8 mouse cellular contexts compared by ENCODE assay signal in the genomic region with DNA sequence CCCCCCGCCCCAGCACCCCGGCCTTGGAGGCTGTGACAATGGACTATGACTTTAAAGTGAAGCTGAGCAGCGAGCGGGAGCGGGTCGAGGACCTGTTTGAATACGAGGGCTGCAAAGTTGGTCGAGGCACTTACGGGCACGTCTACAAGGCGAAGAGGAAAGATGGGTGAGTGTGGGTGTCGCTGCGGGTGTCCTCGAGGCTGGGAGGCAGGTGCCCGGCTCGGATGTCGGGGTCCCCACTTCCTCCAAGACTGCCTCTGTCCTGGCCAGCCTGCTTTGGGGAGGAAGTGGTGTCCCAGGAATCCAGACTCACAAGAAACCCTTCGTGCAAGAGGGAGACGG. TPM values are rescaled to one million over a fixed set of nuclear protein-coding genes. Genes with fewer than 3 reads are reported as not detected.
DNase-seq lines count a peak whose midpoint lies in the region; ATAC-seq and TF ChIP-seq lines count a peak whose summit lies in the region.

No protein-coding gene starts in this region.

- TF ChIP-seq CTCF in liver, adult 2 months (IDR thresholded peaks at IDR 0.05; ENCODE audit: low read depth, low read length) = no peak

- DNase-seq in heart, adult 11 months = no peak
- DNase-seq in ES-E14 (ENCODE audit: low read depth, low spot score) = no peak
- DNase-seq in liver, adult 2 months (ENCODE audit: extremely low read depth, low read depth, low spot score) = no peak
- DNase-seq in thymus, postnatal 10 days (ENCODE audit: low spot score in 2 of 2) = peak; percentile 39 to 43

- H3K9ac ChIP-seq in heart, embryonic 11.5 days (ENCODE audit: low read depth, low read length) = peak overlapping the region; percentile 90
- H3K9ac ChIP-seq in ES-E14 (ENCODE audit: insufficient read depth, low read depth, low read length, poor library complexity, severe bottlenecking) = peak overlapping the region; percentile 83
- H3K9ac ChIP-seq in embryonic facial prominence, embryonic 12.5 days = peak overlapping the region; percentile 91
- H3K9ac ChIP-seq in hindbrain, embryonic 12.5 days = peak overlapping the region; percentile 96
- H3K9ac ChIP-seq in liver, adult 2 months (ENCODE audit: low read depth, low read length) = peak overlapping the region; percentile 91

- no peaks in the 10 kb centered on the region for H3K27me3 ChIP-seq in heart, embryonic 11.5 days (ENCODE audit: control insufficient read depth, insufficient read depth, low read length)
- H3K27me3 ChIP-seq in embryonic facial prominence, embryonic 12.5 days = no peaks in the 10 kb centered on the region
- no peaks in the 10 kb centered on the region for H3K27me3 ChIP-seq in hindbrain, embryonic 12.5 days
- H3K27me3 ChIP-seq in liver, adult 2 months (ENCODE audit: control insufficient read depth, insufficient read depth, low read length) = no peaks in the 10 kb centered on the region
- H3K27me3 ChIP-seq in myocyte (ENCODE audit: control insufficient read depth, insufficient read depth, insufficient read length) = no peaks in the 10 kb centered on the region

- 0 out of 2 replicates have a peak, but pooled peaks cover 2% of the 10 kb centered on the region for H3K4me1 ChIP-seq in heart, embryonic 11.5 days (ENCODE audit: control insufficient read depth, insufficient read depth, low read length)
- peaks cover 0 to 3% of the 10 kb centered on the region in 2 experiments; a peak in 1 of 4 replicates for H3K4me1 ChIP-seq in ES-E14 (ENCODE audit: control insufficient read depth in 2 of 2, insufficient read depth in 2 of 2, low read length in 2 of 2, poor library complexity in 1 of 2)
- H3K4me1 ChIP-seq in embryonic facial prominence, embryonic 12.5 days = peaks cover 10% of the 10 kb centered on the region
- H3K4me1 ChIP-seq in hindbrain, embryonic 12.5 days = peaks cover 17% of the 10 kb centered on the region
- peaks cover 9% of the 10 kb centered on the region for H3K4me1 ChIP-seq in liver, adult 2 months (ENCODE audit: control insufficient read depth, insufficient read depth, low read length)

- no peak; the same call in 1 of the 2 replicates for ATAC-seq in heart, embryonic 11.5 days (replicated peaks; ENCODE audit: insufficient number of reproducible peaks, low FRiP score, low TSS enrichment)
- 0 out of 2 replicates have a peak, but pooled peaks have one; percentile 4 for ATAC-seq in embryonic facial prominence, embryonic 12.5 days (ENCODE audit: insufficient number of reproducible peaks, insufficient read depth, low FRiP score, low TSS enrichment)
- ATAC-seq in hindbrain, embryonic 12.5 days (ENCODE audit: low FRiP score) = no peak

- peak overlapping the region; percentile 89 for H3K4me2 ChIP-seq in heart, embryonic 11.5 days
- peak overlapping the region; percentile 76 for H3K4me2 ChIP-seq in embryonic facial prominence, embryonic 12.5 days (replicated peaks)
- H3K4me2 ChIP-seq in hindbrain, embryonic 12.5 days (replicated peaks) = peak overlapping the region; percentile 81
- peak overlapping the region; percentile 78 for H3K4me2 ChIP-seq in myocyte (ENCODE audit: low read depth)

- H3ac ChIP-seq in myocyte (ENCODE audit: control insufficient read depth, insufficient read length) = peak overlapping the region; percentile 93

- peak overlapping the region; percentile 84 for H3K4me3 ChIP-seq in heart, embryonic 11.5 days (ENCODE audit: low read depth, low read length)
- peak overlapping the region; percentile 88 to 98 for H3K4me3 ChIP-seq in ES-E14 (ENCODE audit: insufficient read depth in 1 of 2, low read depth in 1 of 2, low read length in 2 of 2, poor library complexity in 1 of 2, severe bottlenecking in 1 of 2)
- H3K4me3 ChIP-seq in embryonic facial prominence, embryonic 12.5 days = peak overlapping the region; percentile 93
- peak overlapping the region; percentile 98 for H3K4me3 ChIP-seq in hindbrain, embryonic 12.5 days
- H3K4me3 ChIP-seq in liver, adult 2 months (ENCODE audit: insufficient read depth, low read depth, low read length) = peak overlapping the region; percentile 80
- H3K4me3 ChIP-seq in myocyte = peak overlapping the region; percentile 71

- in situ Hi-C loops in ES-E14 (cut with MboI; ENCODE audit: low sequenced_read_pairs in 2 of 2, unreplicated experiment in 2 of 2) = no loop called here

- H3K36me3 ChIP-seq in heart, embryonic 11.5 days (ENCODE audit: control insufficient read depth, insufficient read depth, low read length) = no peaks in the 10 kb centered on the region
- H3K36me3 ChIP-seq in ES-E14 (ENCODE audit: control insufficient read depth, insufficient read depth, low read length, poor library complexity, severe bottlenecking) (peaks cover 2% of the 10 kb centered on the region; the same call in 1 of the 2 replicates), myocyte (ENCODE audit: control insufficient read depth, insufficient read depth) (no peaks in the 10 kb centered on the region)
- no peaks in the 10 kb centered on the region for H3K36me3 ChIP-seq in embryonic facial prominence, embryonic 12.5 days
- no peaks in the 10 kb centered on the region for H3K36me3 ChIP-seq in hindbrain, embryonic 12.5 days
- H3K36me3 ChIP-seq in liver, adult 2 months (ENCODE audit: control insufficient read depth, insufficient read depth, low read length) = no peaks in the 10 kb centered on the region

- H3K27ac ChIP-seq in heart, embryonic 11.5 days (ENCODE audit: low read depth, low read length) = peak overlapping the region; percentile 97
- H3K27ac ChIP-seq in ES-E14 (ENCODE audit: insufficient read depth, low read depth, low read length, poor library complexity, severe bottlenecking) = no peak overlapping the region
- H3K27ac ChIP-seq in embryonic facial prominence, embryonic 12.5 days = peak overlapping the region; percentile 98
- H3K27ac ChIP-seq in hindbrain, embryonic 12.5 days = peak overlapping the region; percentile 98
- H3K27ac ChIP-seq in liver, adult 2 months (replicated peaks; ENCODE audit: insufficient read depth, low read depth, low read length) = peak overlapping the region; percentile 79

- H3K79me2 ChIP-seq in liver, adult 2 months (ENCODE audit: control insufficient read depth, insufficient read depth, low read length) = peaks cover 8% of the 10 kb centered on the region; the same call in 1 of the 2 replicates
- peaks cover 52% of the 10 kb centered on the region for H3K79me2 ChIP-seq in myocyte (ENCODE audit: control insufficient read depth, insufficient read depth)

- no peaks in the 10 kb centered on the region for H3K9me3 ChIP-seq in heart, embryonic 11.5 days (replicated peaks; ENCODE audit: control insufficient read depth, low read length)
- H3K9me3 ChIP-seq in ES-E14 (ENCODE audit: control insufficient read depth, insufficient read depth, low read depth, low read length) = no peaks in the 10 kb centered on the region
- no peaks in the 10 kb centered on the region for H3K9me3 ChIP-seq in embryonic facial prominence, embryonic 12.5 days
- no peaks in the 10 kb centered on the region for H3K9me3 ChIP-seq in hindbrain, embryonic 12.5 days (replicated peaks)

- 1% methylated on average over 19 of the region's 19 CpGs for WGBS in heart, embryonic 11.5 days (ENCODE audit: insufficient replicate concordance)
- WGBS in embryonic facial prominence, embryonic 12.5 days = under 1% methylated on average over 19 of the region's 19 CpGs
- under 1% methylated on average over 19 of the region's 19 CpGs for WGBS in hindbrain, embryonic 12.5 days
- under 1% methylated on average over 19 of the region's 19 CpGs for WGBS in liver, adult 2 months

- TF ChIP-seq POLR2A in liver, adult 2 months (IDR thresholded peaks at IDR 0.05; ENCODE audit: extremely low read depth, insufficient read depth, low read length) = no peak
- TF ChIP-seq POLR2A in myocyte (IDR thresholded peaks at IDR 0.05; ENCODE audit: insufficient read length, low read depth) = no peak

TF ChIP-seq in ES-E14, 5 proteins besides CTCF, POLR2A, EP300 and RAD21 (continues in another document):
- TF ChIP-seq MAFK (IDR thresholded peaks at IDR 0.05; ENCODE audit: insufficient read depth, low read depth, low read length) = no peak
- TF ChIP-seq HCFC1 (IDR thresholded peaks at IDR 0.05; ENCODE audit: borderline replicate concordance, insufficient read depth, low read length) = no peak
- TF ChIP-seq CHD2 (IDR thresholded peaks at IDR 0.05; ENCODE audit: low read depth, low read length) = no peak
- TF ChIP-seq ZC3H11A (IDR thresholded peaks at IDR 0.05; ENCODE audit: borderline replicate concordance, low read depth, low read length) = no peak

TF ChIP-seq in myocyte, 11 proteins besides CTCF, POLR2A, EP300 and RAD21:
- TF ChIP-seq MYOD1 (IDR thresholded peaks at IDR 0.05; ENCODE audit: control insufficient read depth in 1 of 3, insufficient read length in 2 of 3, low read depth in 2 of 3) (peak in 1 of 3 experiments; percentile 23), REST (IDR thresholded peaks at IDR 0.05; ENCODE audit: insufficient read depth, insufficient read length) (no peak), USF1 (IDR thresholded peaks at IDR 0.05; ENCODE audit: low read depth) (no peak)

RNA-seq across cellular contexts. Expression of gene Cdk8, which starts 0.6 kb away (rescaled TPM):
- 19.9 and 24.0 TPM in 2 replicates for polyA plus RNA-seq in heart, embryonic 11.5 days (2014; fragmentation: Nextera tagmentation; extraction: Ambion mirVana)
- total RNA-seq in ES-E14 (2012; rRNA removed) = 61.7 and 63.9 TPM in 2 replicates
- 30.8 and 31.7 TPM in 2 replicates for polyA plus RNA-seq in embryonic facial prominence, embryonic 12.5 days (2016; fragmentation: Nextera tagmentation; extraction: Ambion mirVana)
- polyA plus RNA-seq in hindbrain, embryonic 12.5 days (2016; fragmentation: Nextera tagmentation; extraction: Ambion mirVana) = 30.9 and 32.6 TPM in 2 replicates
- 27.8 and 32.5 TPM in 2 replicates for total RNA-seq in liver, adult 2 months (2014; rRNA removed)
- polyA plus RNA-seq in liver, adult 2 months (2012; rRNA removed) = 19.3 and 25.2 TPM in 2 replicates
- 11.0 TPM for polyA plus RNA-seq in myocyte (2012; fragmentation: generic; extraction: Trizol)

RNA-seq across cellular contexts. Expression of gene Rnf6, which starts 10.3 kb away (rescaled TPM):
- polyA plus RNA-seq in heart, embryonic 11.5 days (2014; fragmentation: Nextera tagmentation; extraction: Ambion mirVana) = 29.8 and 40.7 TPM in 2 replicates
- total RNA-seq in ES-E14 (2012; rRNA removed) = 18.5 and 25.1 TPM in 2 replicates
- 32.1 and 32.8 TPM in 2 replicates for polyA plus RNA-seq in embryonic facial prominence, embryonic 12.5 days (2016; fragmentation: Nextera tagmentation; extraction: Ambion mirVana)
- 23.5 and 26.2 TPM in 2 replicates for polyA plus RNA-seq in hindbrain, embryonic 12.5 days (2016; fragmentation: Nextera tagmentation; extraction: Ambion mirVana)
- 28.4 and 29.4 TPM in 2 replicates for total RNA-seq in liver, adult 2 months (2014; rRNA removed)
- polyA plus RNA-seq in liver, adult 2 months (2012; rRNA removed) = 12.5 and 14.0 TPM in 2 replicates
- polyA plus RNA-seq in myocyte (2012; fragmentation: generic; extraction: Trizol) = 17.2 TPM

RNA-seq across cellular contexts. Expression of gene 1700001J03Rik, which starts 46.5 kb away (rescaled TPM):
- polyA plus RNA-seq in heart, embryonic 11.5 days (2014; fragmentation: Nextera tagmentation; extraction: Ambion mirVana) = not detected in 2 replicates
- not detected in 2 replicates for total RNA-seq in ES-E14 (2012; rRNA removed)
- polyA plus RNA-seq in embryonic facial prominence, embryonic 12.5 days (2016; fragmentation: Nextera tagmentation; extraction: Ambion mirVana) = not detected in 2 replicates
- polyA plus RNA-seq in hindbrain, embryonic 12.5 days (2016; fragmentation: Nextera tagmentation; extraction: Ambion mirVana) = not detected in 2 replicates
- total RNA-seq in liver, adult 2 months (2014; rRNA removed) = 0.28 TPM in 1 of 2 replicates, not detected in the other
- polyA plus RNA-seq in liver, adult 2 months (2012; rRNA removed) = not detected in 2 replicates
- polyA plus RNA-seq in myocyte (2012; fragmentation: generic; extraction: Trizol) = not detected

Comparison
In these comparisons a context has a peak if more than half of its experiments do, and no peak if none do; other contexts are left out.
1. DNase-seq: peak in thymus, postnatal 10 days (2 of 2); none in heart, adult 11 months (single experiment), ES-E14 (single experiment) and liver, adult 2 months (single experiment).
2. Peak in every context shown above with its lines, with median percentiles within 50 percentile points of each other: H3K4me2 ChIP-seq, H3K4me3 ChIP-seq and H3K9ac ChIP-seq.